In genomic region chr19:58794284-58794683, GRCm38 (mm10) we compare ENCODE assay signal across 20 mouse cellular contexts. TPM values are rescaled to one million over a fixed set of nuclear protein-coding genes. Genes with fewer than 3 reads are reported as not detected.
A peak's percentile ranks its signal among the peaks of the same experiment; 100 is the strongest.
DNase-seq lines count a peak whose midpoint lies in the region; ATAC-seq and TF ChIP-seq lines count a peak whose summit lies in the region.
"Had no signal": no experiment of that assay in that cellular context is flagged by ENCODE, and none has a peak within 500 bp of the region (broad histone marks: within the 10 kb centered on the region; RNA-seq: fewer than 3 reads in every experiment).

Gene 1700019N19Rik, minus strand, starts transcription at chr19:58794461.

- no peak for TF ChIP-seq CTCF in hindbrain, postnatal 0 days (IDR thresholded peaks at IDR 0.05; ENCODE audit: low read depth)
- TF ChIP-seq CTCF in midbrain, postnatal 0 days (IDR thresholded peaks at IDR 0.05): no peak

- DNase-seq in hindbrain, postnatal 0 days (ENCODE audit: low spot score): no peak
- peak; percentile 23 for DNase-seq in retina, embryonic 14.5 days (ENCODE audit: low spot score)
- DNase-seq in retina, postnatal 1 day: no peak
- DNase-seq in ZHBTc4 (ENCODE audit: low read depth, low spot score): peak; percentile 82
- DNase-seq in midbrain, postnatal 0 days (ENCODE audit: low spot score): no peak
- DNase-seq in B cell, adult 2 months: no peak
- no peak for DNase-seq in hindbrain, embryonic 11.5 days (ENCODE audit: low spot score)
- DNase-seq: adrenal gland, postnatal 36 days; cerebellum, adult 9-11 months; heart, postnatal 10 days; kidney, adult 8-10 months; liver, postnatal 0 days; right cerebral cortex, adult 18-20 months; spleen, adult 18-20 months had no signal

- no peaks in the 10 kb centered on the region for H3K9me3 ChIP-seq in hindbrain, embryonic 13.5 days
- no peaks in the 10 kb centered on the region for H3K9me3 ChIP-seq in hindbrain, postnatal 0 days (ENCODE audit: low read length)
- H3K9me3 ChIP-seq in midbrain, postnatal 0 days (ENCODE audit: low read length): no peaks in the 10 kb centered on the region
- no peaks in the 10 kb centered on the region for H3K9me3 ChIP-seq in hindbrain, embryonic 11.5 days (ENCODE audit: control insufficient read depth, low read length)
- H3K9me3 ChIP-seq: embryonic facial prominence, embryonic 13.5 days; limb, embryonic 13.5 days; neural tube, embryonic 12.5 days had no signal

- no peak within 1 kb of the TSS for H3K4me2 ChIP-seq in hindbrain, embryonic 13.5 days
- H3K4me2 ChIP-seq in hindbrain, postnatal 0 days (ENCODE audit: low read depth, low read length): no peak within 1 kb of the TSS
- no peak within 1 kb of the TSS for H3K4me2 ChIP-seq in midbrain, postnatal 0 days (ENCODE audit: low read depth, low read length, poor library complexity, severe bottlenecking)
- H3K4me2 ChIP-seq in hindbrain, embryonic 11.5 days (replicated peaks; ENCODE audit: low read depth, low read length): no peak within 1 kb of the TSS
- H3K4me2 ChIP-seq: embryonic facial prominence, embryonic 13.5 days; limb, embryonic 13.5 days; neural tube, embryonic 12.5 days had no signal

- no peak within 1 kb of the TSS for H3K4me3 ChIP-seq in hindbrain, embryonic 13.5 days
- no peak within 1 kb of the TSS for H3K4me3 ChIP-seq in hindbrain, postnatal 0 days (ENCODE audit: low read length)
- no peak within 1 kb of the TSS for H3K4me3 ChIP-seq in midbrain, postnatal 0 days (ENCODE audit: low read depth, low read length)
- H3K4me3 ChIP-seq in hindbrain, embryonic 11.5 days (ENCODE audit: low read depth, low read length): no peak within 1 kb of the TSS
- H3K4me3 ChIP-seq: embryonic facial prominence, embryonic 13.5 days; limb, embryonic 13.5 days; neural tube, embryonic 12.5 days had no signal

- peaks cover 24% of the 10 kb centered on the region for H3K36me3 ChIP-seq in hindbrain, embryonic 13.5 days
- peaks cover 7% of the 10 kb centered on the region; the same call in 1 of the 2 replicates for H3K36me3 ChIP-seq in hindbrain, postnatal 0 days (ENCODE audit: insufficient read depth, low read length)
- H3K36me3 ChIP-seq in midbrain, postnatal 0 days (ENCODE audit: insufficient read depth, low read length): peaks cover 9% of the 10 kb centered on the region
- no peaks in the 10 kb centered on the region for H3K36me3 ChIP-seq in hindbrain, embryonic 11.5 days (ENCODE audit: control insufficient read depth, insufficient read depth, low read length)

- WGBS in hindbrain, embryonic 13.5 days: 44% methylated on average over 10 of the region's 10 CpGs
- 52% methylated on average over 10 of the region's 10 CpGs for WGBS in hindbrain, postnatal 0 days
- 41% methylated on average over 10 of the region's 10 CpGs for WGBS in midbrain, postnatal 0 days
- 43% methylated on average over 10 of the region's 10 CpGs for WGBS in hindbrain, embryonic 11.5 days

- no peak for ATAC-seq in hindbrain, embryonic 13.5 days (ENCODE audit: low FRiP score)
- ATAC-seq in hindbrain, postnatal 0 days: no peak
- ATAC-seq in midbrain, postnatal 0 days (ENCODE audit: low FRiP score): no peak
- no peak for ATAC-seq in hindbrain, embryonic 11.5 days (ENCODE audit: low FRiP score)
- ATAC-seq: hindbrain, embryonic 16.5 days; liver, postnatal 0 days had no signal

- no peaks in the 10 kb centered on the region for H3K27me3 ChIP-seq in hindbrain, embryonic 13.5 days
- H3K27me3 ChIP-seq in hindbrain, postnatal 0 days (ENCODE audit: insufficient read depth, low read length): no peaks in the 10 kb centered on the region
- H3K27me3 ChIP-seq in midbrain, postnatal 0 days (ENCODE audit: insufficient read depth, low read length): no peaks in the 10 kb centered on the region
- no peaks in the 10 kb centered on the region for H3K27me3 ChIP-seq in hindbrain, embryonic 11.5 days (ENCODE audit: control insufficient read depth, insufficient read depth, low read length)
- H3K27me3 ChIP-seq: embryonic facial prominence, embryonic 13.5 days; limb, embryonic 13.5 days; neural tube, embryonic 12.5 days had no signal

- H3K4me1 ChIP-seq in hindbrain, embryonic 13.5 days (replicated peaks): peaks cover 9% of the 10 kb centered on the region
- H3K4me1 ChIP-seq in hindbrain, postnatal 0 days (ENCODE audit: insufficient read depth, low read length): no peaks in the 10 kb centered on the region
- no peaks in the 10 kb centered on the region for H3K4me1 ChIP-seq in midbrain, postnatal 0 days (ENCODE audit: insufficient read depth, low read length)
- no peaks in the 10 kb centered on the region for H3K4me1 ChIP-seq in hindbrain, embryonic 11.5 days (replicated peaks; ENCODE audit: control insufficient read depth, insufficient read depth, low read length)

- H3K27ac ChIP-seq in hindbrain, embryonic 13.5 days: 0 out of 2 replicates have a peak within 1 kb of the TSS, but pooled peaks have one; percentile 0
- H3K27ac ChIP-seq in hindbrain, postnatal 0 days: no peak within 1 kb of the TSS
- H3K27ac ChIP-seq in midbrain, postnatal 0 days (ENCODE audit: low read depth, low read length): 0 out of 2 replicates have a peak within 1 kb of the TSS, but pooled peaks have one; percentile 12
- H3K27ac ChIP-seq in hindbrain, embryonic 11.5 days (ENCODE audit: low read depth, low read length): no peak within 1 kb of the TSS
- H3K27ac ChIP-seq: embryonic facial prominence, embryonic 13.5 days; limb, embryonic 13.5 days; neural tube, embryonic 12.5 days had no signal

- H3K9ac ChIP-seq in hindbrain, embryonic 13.5 days: no peak within 1 kb of the TSS
- no peak within 1 kb of the TSS for H3K9ac ChIP-seq in hindbrain, postnatal 0 days (replicated peaks; ENCODE audit: low read length)
- H3K9ac ChIP-seq in midbrain, postnatal 0 days (replicated peaks; ENCODE audit: low read length, poor library complexity, severe bottlenecking): no peak within 1 kb of the TSS
- no peak within 1 kb of the TSS for H3K9ac ChIP-seq in hindbrain, embryonic 11.5 days (ENCODE audit: low read depth, low read length)
- H3K9ac ChIP-seq: embryonic facial prominence, embryonic 13.5 days; limb, embryonic 13.5 days; liver, postnatal 0 days; neural tube, embryonic 12.5 days had no signal

RNA-seq across cellular contexts. Expression of gene 1700019N19Rik, which starts in this region (rescaled TPM):
- polyA plus RNA-seq in hindbrain, embryonic 13.5 days (2015; fragmentation: Nextera tagmentation; extraction: Ambion mirVana): not detected in 2 replicates
- not detected in 2 replicates for total RNA-seq in hindbrain, postnatal 0 days (2014; rRNA removed)
- not detected in 2 replicates for polyA plus RNA-seq in hindbrain, postnatal 0 days (2015; fragmentation: Nextera tagmentation; extraction: Ambion mirVana)
- total RNA-seq in midbrain, postnatal 0 days (2014; rRNA removed): not detected in 2 replicates
- polyA plus RNA-seq in midbrain, postnatal 0 days (2015; fragmentation: Nextera tagmentation; extraction: Ambion mirVana): not detected in 2 replicates
- not detected in 2 replicates for polyA plus RNA-seq in hindbrain, embryonic 11.5 days (2014; fragmentation: Nextera tagmentation; extraction: Ambion mirVana)
- total RNA-seq: adrenal gland, postnatal 36 days; heart, adult 18-20 months; heart, postnatal 10 days had no signal
- polyA plus RNA-seq: embryonic facial prominence, embryonic 13.5 days; hindbrain, embryonic 16.5 days; limb, embryonic 13.5 days; liver, postnatal 0 days; neural tube, embryonic 12.5 days had no signal

Comparison
In these comparisons a context has a peak if more than half of its experiments do, and no peak if none do; other contexts are left out.
1. H3K27ac ChIP-seq: peak in hindbrain, embryonic 13.5 days (single experiment) and midbrain, postnatal 0 days (single experiment); none in hindbrain, postnatal 0 days (single experiment) and hindbrain, embryonic 11.5 days (single experiment).
2. DNase-seq: peak in retina, embryonic 14.5 days (single experiment) and ZHBTc4 (single experiment); none in hindbrain, postnatal 0 days (single experiment), retina, postnatal 1 day (single experiment), midbrain, postnatal 0 days (single experiment), B cell, adult 2 months (0 of 2) and hindbrain, embryonic 11.5 days (single experiment).